Mouse (Mus musculus): Measurements from ENCODE around the gene Golga2. TPM values are rescaled to one million over a fixed set of nuclear protein-coding genes. Genes with fewer than 3 reads are reported as not detected.

The Golga2 gene
- 10 to 100 TPM; 66.3 to 72.3 TPM for total RNA-seq (2023)

DNA sequence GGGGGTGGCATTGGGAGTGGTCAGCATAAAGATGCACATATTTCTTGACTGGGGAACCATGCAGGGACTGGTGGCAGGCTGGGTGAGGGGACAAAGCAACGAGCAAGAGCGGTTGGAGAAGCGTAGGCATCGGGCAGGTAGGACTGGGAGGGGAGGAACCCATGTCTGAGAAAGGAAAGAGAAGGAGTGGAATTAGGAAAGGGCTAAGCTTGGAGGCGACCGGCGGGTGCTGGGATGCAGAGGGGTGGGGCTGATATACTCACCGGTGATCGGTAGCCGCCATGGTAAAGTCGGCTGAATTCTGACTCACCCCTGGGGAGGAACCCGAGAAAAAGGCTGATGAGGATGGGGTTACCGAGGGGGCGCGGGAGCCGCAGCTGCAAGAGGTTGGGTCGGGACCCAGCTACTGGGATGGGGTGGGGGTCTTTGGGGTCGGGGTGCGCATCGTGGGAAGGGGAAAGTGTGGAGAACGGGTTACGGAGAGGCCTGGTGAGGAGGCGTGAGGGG lies at the start of gene Golga2:
Golga2 (plus strand) TSS at position 51 of the 507 bp plus-strand sequence.

DNA sequence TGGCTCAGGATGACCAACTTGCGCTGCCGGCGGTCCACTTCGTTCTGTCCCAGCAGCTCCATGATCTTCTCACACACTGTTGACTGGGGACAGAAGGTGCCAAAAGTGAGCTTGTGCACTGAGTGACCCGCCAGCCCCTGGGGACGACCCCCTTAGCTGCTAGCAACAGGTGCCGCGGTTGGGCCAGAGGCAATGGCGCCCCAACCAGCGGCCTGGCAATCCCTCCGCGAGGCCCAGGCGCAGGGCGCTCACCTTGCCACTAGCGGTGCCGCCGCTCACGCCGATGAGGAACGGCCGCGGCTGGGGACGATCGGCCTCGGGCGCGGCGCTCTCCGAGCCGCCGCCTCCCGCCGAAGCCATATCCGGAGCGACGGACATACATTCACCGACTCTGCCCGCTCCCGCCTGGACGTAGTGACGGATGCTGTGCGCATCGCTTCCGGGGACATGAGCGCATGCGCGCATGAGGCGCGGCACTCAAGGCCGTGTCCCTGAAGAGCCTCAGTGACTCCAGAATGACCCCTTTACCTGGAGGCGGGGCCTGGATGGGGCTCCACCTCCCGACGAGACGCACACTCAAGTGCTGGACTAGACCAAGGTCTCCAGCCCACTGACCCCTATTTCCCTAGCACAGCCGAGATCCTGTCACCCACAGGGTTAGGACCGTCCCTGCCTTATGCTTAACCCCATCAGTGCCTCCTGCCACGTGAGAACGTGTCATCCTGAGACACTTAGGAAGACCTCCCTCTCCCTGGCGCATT lies 27.3 kb upstream of the Golga2 start, which contains the start of gene Uck1:
Uck1 (minus strand) TSS at position 503 of the 761 bp plus-strand sequence.

DNA sequence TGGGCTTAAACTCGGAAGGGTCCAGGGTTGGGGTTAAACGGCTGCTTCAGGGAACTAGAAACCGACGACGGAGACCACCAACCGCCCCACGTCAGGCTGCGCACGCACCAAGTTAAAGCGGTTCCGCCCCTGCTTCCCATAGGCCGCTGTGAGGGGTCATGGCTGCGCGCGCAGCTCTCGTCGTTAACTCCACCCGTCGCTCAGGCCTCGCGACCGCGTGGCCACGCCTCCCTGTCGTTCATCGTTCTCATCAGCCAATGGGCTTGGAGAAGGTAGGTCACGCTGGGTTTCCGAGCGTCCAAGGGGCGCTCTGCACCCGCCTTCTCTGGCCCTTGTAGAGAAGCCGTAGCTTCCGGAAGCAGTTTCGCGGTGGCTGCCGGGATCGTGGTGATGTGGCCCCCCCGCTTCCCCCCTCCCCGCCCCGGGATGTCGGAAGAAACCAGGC lies 761 bp downstream of the Golga2 start, which contains the start of gene Swi5:
Swi5 (minus strand) TSS at position 153 of the 445 bp plus-strand sequence.

DNA sequence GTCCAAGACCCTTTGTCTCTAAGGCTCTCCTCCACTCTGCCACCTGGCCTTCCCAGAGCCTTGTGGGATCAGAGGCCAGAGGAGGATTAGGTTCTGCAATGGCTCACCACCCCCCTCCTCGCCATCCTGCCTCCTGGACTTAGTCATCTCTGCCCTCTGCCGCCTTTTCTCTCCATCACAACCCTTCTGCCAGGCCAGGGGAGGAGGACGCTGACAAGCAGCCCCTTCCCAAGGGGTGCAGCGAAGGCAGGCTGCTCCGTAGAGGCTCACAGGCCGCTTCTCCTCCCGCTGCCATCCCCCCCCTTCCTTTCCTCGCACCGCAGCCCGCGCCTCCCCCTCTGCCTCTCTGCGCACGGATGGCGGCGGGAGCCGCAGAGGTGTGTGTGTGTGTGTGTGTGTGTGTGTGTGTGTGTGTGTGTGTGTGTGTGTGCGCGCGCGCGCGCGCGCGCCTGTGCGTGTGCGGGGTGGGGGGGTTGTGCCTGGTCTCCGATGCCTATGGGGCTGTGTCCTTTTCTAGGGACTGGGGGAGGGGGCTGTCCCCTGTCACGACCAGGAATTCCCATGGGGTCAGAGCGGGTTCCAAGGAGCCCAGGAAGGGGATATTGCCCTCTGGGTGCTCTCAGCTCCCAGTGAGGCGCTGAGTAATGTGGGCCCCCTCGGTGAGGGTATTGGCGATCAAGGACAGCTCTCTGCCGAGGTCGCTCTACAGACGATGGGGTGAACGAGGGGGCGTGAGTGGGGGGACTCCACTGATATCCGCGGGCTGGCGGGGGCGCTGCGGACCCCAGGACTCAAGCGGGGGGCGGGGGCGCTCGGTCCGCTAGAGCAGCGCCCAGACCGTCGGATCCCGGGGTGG lies 65.2 kb downstream of the Golga2 start, which contains the start of gene Ciz1:
Ciz1 (plus strand) TSS at position 177 of the 856 bp plus-strand sequence.

DNA sequence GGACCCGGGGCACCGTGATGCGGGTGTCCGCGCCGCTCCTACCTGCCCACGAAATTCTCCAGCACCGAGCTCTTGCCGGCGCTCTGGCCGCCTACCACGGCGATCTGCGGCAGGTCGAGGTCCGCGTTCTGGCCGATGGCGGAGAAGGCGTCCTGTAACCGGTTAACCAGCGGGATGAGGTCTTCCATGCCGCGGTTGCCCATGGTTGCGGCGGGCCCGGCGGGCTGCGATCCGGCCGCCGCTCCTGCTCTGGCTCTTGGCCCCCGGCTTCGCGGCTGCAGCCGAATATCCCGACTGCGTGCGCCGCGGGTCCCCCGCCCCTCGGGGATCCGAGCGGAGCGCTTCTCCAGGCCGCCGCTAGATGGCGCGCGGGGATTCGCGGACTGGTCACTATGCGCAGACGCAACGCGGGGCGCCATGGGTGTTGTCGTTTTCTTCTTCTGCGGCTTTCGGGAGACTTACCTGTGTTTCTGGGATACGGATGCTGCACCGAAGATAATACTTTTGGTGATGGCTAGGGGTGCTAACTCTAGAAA lies 65.9 kb downstream of the Golga2 start, which contains the start of gene Dnm1:
Dnm1 (minus strand) TSS at position 332 of the 536 bp plus-strand sequence.

Other genes with a start within 250 kb of the Golga2 start
- 10 to 100 TPM; 21.2 to 21.3 TPM for gene Fam78a, start 202.5 kb upstream of the Golga2 start, total RNA-seq (2023)
- under 1 TPM in 1 of 2 experiments, not detected in 1; 0.64 TPM for gene Plpp7, start 191.9 kb upstream of the Golga2 start, total RNA-seq (2023)
- 100 to 1,000 TPM; 101 to 102 TPM for gene Prrc2b, start 136.3 kb upstream of the Golga2 start, total RNA-seq (2023)
- 10 to 100 TPM; 23.8 to 24.8 TPM for gene Pomt1, start 50.8 kb upstream of the Golga2 start, total RNA-seq (2023)
- 100 to 1,000 TPM; 135 to 136 TPM for gene Uck1, start 27.2 kb upstream of the Golga2 start, total RNA-seq (2023)
- gene Swi5, start 691 bp downstream of the Golga2 start, total RNA-seq (2023), result 100 to 1,000 TPM in 1 of 2 experiments, 10 to 100 TPM in 1; 86.0 to 107 TPM
- gene Ciz1, start 64.9 kb downstream of the Golga2 start, total RNA-seq (2023), result 100 to 1,000 TPM; 134 to 162 TPM
- not detected for gene Dnm1, start 66.0 kb downstream of the Golga2 start, total RNA-seq (2023)
- gene 1110008P14Rik, start 94.6 kb downstream of the Golga2 start, total RNA-seq (2023), result 10 to 100 TPM; 45.5 to 54.0 TPM
- gene Lcn2, start 100.9 kb downstream of the Golga2 start, total RNA-seq (2023), result 1 to 10 TPM; 1.7 to 2.3 TPM
- gene Ptges2, start 108.5 kb downstream of the Golga2 start, total RNA-seq (2023), result 10 to 100 TPM; 11.4 to 15.6 TPM
- gene Naif1, start 163.1 kb downstream of the Golga2 start, total RNA-seq (2023), result 1 to 10 TPM; 3.9 to 5.5 TPM
- 10 to 100 TPM; 34.2 to 43.0 TPM for gene Slc25a25, start 164.1 kb downstream of the Golga2 start, total RNA-seq (2023)
- 10 to 100 TPM; 69.0 to 74.8 TPM for gene Fam102a, start 247.9 kb downstream of the Golga2 start, total RNA-seq (2023)